Mouse (Mus musculus): ENCODE data around the gene Bmp2k. TPM values are rescaled to one million over a fixed set of nuclear protein-coding genes. Genes with fewer than 3 reads are reported as not detected.
A peak's percentile ranks its signal among the peaks of the same experiment; 100 is the strongest.

Gene Bmp2k
- 10 to 100 TPM in 2 of 3 experiments, 1 to 10 TPM in 1; 9.3 to 18.6 (median 10.8) TPM for polyA plus RNA-seq (2017; shearing (Covaris generic))

DNA sequence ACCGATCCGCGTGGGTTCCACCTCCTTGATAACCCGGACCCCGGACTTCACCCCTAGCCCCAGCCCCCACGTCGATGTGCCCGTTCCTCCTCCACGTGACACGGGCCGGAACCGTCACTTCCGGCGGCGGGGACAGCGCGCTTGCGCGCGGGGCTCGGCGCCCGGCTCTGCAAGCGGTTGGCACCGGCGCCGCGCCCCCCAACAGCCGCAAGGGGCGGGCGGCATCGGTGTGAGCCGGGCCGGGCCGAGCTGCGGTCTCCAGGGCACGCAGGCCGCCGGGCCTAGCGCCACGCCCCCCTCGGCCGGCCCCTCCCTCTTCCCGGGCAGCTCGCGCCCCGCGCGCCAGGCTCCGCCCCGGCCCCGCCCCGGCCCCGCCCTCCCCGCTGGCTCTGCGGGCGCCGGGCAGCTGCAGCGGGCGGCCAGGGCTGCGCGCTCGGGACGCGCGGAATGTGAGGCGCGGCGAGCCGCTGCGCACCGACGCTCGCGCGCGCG lies at the start of gene Bmp2k:
TSS of gene Bmp2k (plus strand) at position 380 of the 492 bp plus-strand sequence.
- ATAC-seq, result peak; percentile 65

DNA sequence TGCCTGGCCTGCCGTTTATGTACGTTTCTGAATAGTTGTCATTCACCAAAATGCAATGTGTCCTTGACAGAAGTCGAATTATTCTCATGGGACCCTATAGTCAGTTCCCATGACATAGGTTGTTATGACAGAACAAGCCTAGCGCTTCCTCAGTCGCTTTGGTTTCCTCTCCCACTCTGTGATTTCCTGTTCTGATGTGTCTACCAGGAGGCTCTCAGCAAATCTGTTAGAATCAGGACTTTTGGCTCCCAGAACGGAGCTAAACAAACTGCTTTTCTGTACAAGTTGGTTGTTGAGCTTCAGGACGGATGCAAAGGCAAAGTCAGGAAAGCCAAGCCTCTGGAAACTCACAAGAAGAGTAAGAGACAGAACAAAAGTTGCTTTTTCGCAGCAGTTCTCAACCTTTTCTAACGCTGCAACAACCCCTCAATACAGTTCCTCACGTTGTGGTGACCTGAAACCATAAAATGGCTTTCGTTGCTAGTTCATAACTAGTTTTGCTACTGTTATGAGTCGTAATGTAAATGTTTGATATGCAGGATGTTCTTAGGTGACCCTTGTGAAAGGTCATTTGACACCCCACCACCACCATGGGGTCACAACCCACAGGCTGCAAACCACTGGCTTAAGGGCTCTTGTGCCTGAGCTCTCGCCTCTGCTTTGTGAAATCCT lies 48.5 kb upstream of the Bmp2k start:
- ATAC-seq, result peak; percentile 85

DNA sequence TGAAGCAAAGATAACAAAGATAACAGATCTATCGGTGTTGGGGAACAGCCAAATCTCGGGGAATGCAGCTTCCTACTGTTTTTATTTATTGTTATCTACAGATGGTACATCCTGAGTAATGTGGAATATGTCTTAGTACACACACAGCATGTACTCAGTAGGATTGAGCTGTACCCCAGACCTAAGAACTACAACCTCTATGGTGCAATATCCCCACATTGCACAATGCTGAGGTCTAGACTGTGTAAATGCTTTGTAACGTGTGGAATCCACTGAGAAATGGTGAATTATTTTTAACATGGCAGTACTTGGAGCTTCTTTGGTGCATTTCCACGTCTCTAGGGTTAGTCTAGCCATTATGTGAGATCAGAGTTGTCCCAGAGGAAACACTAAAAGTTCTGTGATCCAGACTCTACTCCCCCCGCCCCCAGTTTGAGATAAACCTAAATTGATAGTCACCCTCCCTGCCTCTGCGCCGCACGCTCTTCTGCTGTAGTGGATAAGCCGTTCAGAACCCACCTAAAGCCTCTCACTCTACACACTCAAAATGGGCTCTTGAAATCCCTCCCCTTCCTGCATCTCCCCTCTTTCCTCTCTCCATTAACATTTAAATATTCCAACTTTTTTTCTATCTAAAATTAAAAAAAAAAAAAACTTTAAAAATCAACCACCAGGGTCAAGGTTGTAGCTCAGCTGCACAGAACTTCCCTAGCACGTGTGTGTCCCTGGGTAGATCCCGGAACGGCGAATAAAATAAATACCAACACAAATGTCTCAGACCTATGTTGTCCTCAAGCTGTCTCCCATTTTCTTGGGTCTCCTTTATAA lies 47.4 kb upstream of the Bmp2k start:
- no peak for ATAC-seq

DNA sequence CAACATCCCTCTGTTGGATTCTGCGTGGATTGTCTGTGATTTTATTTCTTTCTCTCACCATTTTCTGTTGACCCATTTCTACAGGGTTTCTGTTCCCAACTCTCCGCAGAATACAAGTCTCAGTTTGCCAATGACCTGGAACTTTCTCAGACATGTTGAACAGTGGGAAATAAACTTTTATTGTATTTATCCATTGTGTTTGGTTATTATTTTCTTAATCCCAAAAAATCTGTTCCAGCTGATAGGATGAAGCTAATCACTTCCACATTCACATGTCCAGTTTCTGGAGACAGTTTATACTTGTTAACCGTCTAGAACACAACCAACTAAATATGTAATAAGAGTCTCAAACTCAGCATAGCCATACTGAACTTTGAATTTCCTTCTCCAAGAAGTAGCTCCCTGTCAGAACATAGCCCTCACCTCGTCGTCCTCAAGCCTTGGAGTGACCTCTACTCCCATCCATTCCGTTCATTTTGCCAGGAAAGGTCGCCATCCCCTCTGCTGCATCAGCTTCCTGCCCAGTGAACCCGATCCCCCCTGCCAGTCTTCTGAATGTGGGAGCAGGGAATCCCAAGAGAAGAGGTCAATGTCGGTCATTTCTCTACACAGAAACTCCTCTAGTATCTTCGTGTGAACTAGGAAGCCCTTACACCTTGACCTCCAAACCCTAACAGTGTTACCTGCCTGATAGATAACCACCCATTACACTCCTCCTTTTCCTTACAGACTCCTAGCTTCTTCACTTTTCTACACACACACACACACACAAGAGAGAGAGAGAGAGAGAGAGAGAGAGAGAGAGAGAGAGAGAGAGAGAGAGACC lies 46.6 kb upstream of the Bmp2k start:
- no peak for ATAC-seq

DNA sequence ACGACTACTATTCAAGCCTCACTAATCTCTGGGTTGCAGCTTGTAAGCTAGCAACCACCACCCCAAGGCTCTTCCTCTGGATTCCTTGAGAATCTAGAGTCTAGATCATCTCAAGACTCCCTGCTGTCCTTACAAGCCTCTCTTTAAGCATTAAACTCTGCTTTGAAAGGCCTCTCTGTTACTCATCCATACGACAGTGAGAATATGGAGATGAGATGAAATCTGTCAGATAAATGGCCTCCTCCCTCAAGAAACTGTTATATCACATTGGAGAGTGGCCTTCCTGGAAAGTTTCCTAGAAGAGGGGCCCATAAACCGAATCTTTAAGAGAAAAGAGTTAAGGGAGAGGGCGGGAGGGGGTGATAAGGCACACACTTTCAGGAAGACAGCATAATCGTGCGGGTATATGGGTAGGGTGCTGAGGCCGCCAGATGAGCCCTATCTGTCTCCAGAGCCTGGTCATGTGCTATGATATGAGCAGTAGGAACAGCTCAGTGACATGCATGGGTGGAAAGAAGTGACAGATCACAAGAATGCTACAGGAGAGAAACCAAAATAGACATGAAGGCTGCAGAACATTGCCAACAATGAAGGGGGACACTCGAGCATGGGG lies 45.9 kb upstream of the Bmp2k start:
- ATAC-seq, result no peak

DNA sequence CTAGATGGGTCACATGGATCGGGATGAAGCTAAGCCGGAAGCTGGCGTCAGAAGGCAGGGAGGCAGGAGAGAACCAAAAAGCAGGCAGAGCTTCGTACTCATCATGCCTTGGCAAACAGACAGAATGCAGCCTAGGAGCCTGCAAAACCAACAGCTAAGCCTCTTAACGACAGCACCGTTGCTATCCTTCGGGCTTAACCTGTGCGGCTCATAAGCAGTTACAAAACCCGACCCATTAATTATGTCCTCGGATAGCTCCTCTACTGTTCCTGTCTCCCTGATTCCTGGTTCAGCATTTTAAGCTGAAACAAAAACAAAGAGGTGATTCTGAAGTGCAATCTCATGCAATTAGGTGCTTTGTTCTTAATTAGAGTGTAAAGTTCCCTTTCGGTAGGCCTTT lies 43.4 kb upstream of the Bmp2k start:
- ATAC-seq, result no peak

DNA sequence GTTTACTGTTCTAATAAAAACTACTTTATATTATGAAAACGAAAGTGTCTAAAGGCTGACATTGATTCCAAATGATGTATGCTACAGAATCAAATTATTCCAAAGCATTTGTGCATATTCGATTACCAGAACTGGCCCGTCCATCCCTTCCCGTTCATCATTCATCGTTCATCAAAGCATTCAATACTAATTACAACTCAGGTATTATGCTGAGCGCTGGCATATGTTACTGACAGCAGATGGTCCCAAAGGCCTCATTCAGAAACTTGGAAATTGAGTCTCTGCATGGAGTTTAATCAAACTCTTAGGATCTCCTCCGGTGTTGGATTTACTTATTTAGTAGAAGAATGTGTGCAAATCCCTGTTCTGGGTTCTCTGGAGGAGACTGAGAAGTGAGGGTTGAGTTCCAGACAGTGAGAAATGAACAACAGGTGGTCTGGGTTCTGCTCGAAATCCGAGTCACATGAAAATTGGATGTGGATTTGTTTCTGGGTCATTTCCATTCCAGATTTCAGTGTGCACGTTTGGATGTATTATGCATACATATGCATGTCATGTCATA lies 42.9 kb upstream of the Bmp2k start:
- ATAC-seq, result no peak

DNA sequence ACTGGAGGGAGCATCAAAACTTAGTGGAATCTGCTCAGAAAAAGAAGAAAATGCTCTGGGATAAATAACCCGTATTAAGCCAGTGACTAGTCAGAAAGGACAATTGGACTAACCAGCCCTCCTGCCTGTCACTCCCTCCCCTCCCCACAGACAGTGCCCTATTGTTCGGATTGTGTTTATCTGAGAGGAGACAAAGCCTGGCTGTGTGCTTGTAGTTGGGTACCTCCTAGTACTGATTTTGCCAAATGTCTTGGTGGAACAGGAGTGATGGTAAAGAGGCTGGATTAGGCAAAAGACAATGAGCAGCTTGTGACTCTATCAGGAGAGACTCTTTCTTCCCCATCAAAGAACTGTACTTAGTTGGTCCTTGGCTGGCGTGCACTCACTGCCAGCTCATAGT lies 40.6 kb upstream of the Bmp2k start:
- ATAC-seq, result no peak

DNA sequence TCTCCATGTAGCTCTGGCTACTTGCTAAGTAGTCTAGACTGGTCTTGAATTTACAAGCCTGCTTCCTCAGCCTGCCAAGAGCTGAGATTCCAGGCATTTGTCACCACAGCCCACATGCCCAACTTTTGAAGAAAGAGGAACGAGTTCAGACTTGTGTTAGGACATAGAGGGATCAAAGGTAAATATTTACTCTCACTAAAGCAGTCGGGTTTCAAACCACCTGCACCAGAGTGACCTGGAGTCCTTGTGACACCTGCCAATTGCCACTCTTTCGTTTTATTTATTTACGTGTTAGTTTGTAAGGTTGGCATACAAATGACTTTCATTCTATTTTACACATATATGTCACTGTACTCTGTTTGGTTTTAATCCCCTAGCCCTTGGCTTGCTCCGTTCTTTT lies 36.4 kb upstream of the Bmp2k start:
- no peak for ATAC-seq

DNA sequence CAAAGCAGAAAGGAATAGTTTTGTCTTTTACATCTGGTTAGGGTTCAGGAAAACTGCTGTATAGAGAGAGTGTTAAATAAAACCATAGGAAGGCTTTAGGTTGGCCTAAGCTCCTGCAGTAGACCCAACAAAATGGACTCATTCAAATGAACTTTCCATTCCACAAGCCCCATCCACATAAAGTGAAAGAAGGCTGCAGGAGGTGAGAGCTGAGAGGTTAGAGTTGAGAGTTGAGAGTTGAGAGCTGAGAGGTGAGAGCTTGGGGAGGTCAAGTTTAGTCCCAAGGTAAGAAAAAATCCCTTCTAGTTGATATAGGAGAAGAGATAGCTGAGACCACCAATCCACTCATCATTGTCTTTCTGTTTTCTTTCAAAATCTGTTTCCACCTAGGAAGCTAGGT lies 35.6 kb upstream of the Bmp2k start:
- no peak for ATAC-seq

DNA sequence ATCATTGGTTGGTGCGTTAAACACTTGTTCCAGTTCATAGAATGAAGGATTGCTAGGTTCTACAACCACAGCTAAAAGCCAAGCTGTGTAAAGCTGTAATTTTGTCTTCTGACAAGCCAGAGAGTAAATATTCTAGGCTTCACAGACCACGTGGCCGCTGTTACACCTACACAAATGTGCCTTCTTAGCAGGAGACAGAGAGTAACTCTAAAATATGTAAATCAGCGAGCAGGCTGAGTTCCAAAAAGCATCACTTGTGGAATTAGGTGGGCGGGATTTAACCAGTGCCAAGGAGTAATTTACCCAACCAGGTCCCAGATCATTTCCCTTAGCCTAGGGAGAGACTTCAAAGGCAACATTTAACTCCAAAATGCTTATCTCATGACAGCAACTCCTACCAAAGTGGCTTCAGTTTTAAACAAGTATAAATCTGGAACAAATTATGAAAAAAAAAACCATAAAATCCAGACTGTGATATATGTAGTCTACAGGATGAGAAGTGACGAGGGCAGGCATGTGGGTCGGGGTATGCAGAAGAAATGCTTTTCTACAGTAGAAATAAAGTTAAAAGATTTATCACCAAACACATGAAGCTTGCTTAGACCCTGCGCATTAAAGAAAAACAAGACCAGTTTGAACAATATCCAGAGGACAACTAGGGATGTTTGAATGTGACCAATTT lies 35.1 kb upstream of the Bmp2k start:
- ATAC-seq, result peak; percentile 34

DNA sequence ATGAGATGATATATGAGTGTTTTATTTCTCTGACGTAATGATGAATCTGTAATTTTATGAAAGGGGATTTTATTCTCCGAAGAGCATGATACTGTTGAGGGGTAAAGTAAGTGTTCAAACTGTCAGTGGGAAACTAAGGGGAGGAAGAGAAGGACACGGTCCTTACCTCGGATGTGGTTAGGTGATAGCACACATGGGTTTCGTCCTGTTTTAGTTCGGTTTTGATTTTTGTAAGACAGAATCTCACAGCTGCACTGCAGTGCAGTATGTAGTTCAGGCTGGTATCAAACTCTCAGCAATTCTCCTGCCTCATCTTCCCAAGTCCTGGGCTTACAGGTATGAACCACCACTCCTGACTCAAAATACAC lies 34.6 kb upstream of the Bmp2k start:
- ATAC-seq, result peak; percentile 75

DNA sequence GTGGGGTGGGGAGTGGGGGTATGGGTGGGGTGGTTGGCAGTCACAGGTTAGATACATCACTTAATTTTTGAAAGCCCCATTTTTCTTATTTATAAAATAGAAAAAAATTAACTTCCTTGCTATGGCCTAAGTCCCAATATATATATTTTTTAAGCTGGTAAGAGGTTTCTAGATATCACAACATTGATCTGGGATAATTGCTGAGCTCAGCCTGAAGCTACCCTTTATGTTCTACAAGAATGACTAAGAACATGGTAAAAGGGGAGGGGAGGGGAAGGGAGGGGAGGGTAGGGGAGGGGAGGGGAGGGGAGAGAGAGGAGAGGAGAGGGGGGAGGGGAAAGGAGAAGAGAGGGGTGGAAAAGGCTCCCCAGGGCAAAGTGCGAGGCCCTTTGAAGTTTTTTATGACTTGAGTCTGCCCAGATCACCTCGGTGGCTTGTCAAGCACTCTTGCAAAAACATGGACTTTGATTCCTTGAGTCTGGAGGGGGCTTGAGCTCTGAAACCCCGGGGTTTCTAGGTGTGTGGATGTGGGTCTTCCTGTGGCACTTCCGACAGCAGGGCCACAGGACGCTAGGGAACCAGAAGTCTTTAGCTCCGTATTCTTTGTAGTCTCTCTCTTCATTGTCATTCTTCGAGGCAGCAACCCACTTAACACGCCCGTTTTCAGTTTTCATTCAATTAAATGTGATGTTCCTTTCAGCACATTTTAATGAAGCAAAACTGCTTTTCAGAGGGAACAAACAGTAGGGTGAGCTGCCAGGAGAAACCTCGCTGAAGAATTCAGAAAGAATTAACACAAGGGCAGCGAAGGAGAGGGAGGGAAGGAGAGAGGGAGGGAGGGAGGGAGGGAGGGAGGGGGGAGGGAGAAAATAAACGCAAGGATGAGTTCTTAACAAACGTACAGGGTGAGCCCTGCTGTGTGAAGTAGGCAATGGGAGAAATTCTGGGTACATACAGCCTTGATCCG lies 33.1 kb upstream of the Bmp2k start:
- ATAC-seq, result peak; percentile 8

DNA sequence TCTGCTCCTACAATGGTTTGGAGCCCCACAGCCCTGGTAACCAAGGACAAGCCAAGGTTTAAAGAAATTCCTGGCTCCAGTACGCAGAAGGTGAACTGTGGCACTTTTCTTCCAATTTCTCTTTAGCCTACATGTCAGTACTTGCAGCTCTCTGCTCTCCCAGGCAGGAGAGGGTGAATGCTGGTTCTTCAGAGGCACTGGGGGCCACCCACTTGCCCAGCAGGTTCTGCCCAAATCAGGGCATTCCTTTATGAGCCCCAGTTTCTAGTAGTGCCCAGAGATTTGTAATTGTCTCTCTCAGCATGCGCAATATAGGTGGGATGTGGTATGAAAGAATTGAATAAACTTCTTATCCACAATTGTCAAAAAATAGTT lies 32.5 kb upstream of the Bmp2k start:
- no peak for ATAC-seq

DNA sequence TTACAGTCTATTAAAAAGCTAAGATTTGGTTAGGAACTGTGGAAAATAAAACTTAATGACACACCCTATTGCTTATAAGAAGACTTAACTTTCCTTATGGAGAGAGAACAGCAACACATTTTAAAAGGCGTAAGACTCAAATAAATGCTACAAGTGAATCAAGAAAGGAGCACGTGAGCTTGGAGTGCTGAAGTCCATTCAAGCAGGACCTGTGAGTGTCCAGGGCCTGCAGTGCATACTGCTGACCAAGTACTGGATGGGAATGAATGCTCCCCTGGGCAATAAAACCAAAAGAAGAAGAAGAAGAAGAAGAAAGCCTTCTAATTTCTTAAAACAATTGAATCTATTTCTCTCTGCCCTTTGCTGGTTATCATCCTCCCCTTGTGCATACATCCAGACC lies 32.0 kb upstream of the Bmp2k start:
- no peak for ATAC-seq

DNA sequence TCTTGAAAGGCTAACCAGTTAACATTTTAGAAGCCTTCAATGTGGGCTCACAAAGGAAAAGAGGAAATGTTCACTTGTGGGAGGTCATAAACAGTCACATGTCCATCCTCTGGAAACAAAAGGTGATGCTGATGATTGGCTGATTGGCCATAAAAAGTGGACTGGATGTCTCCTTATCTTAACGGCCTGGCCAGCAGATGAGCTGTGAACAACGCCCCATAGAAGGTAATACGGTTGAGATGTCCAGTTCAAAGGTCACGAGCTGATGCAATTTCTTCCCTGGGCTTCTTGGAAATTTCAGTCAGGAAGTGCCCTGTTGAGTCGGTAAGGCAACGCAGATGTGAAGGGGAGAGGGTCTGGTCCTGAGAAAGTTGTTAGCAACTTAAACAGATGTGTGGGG lies 28.9 kb upstream of the Bmp2k start:
- ATAC-seq, result no peak

DNA sequence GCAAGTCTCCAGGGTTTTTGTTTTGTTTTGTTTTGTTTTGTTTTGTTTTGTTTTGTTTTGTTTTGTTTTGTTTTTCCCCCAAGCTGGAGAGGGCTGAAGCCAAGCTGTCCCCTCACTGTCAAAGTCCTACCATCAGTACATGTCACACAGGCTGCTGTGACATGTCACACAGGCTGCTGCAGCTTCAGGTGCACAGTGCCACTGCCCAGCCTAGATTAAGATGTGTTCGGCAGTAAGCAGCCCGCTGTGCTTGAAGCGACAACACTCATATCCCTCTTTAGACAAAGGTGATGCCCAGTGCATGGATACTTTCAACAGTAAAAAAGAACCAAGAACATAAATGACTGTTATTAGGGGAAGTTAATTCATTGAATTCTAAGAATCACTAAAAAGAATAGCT lies 28.5 kb upstream of the Bmp2k start:
- ATAC-seq, result no peak

DNA sequence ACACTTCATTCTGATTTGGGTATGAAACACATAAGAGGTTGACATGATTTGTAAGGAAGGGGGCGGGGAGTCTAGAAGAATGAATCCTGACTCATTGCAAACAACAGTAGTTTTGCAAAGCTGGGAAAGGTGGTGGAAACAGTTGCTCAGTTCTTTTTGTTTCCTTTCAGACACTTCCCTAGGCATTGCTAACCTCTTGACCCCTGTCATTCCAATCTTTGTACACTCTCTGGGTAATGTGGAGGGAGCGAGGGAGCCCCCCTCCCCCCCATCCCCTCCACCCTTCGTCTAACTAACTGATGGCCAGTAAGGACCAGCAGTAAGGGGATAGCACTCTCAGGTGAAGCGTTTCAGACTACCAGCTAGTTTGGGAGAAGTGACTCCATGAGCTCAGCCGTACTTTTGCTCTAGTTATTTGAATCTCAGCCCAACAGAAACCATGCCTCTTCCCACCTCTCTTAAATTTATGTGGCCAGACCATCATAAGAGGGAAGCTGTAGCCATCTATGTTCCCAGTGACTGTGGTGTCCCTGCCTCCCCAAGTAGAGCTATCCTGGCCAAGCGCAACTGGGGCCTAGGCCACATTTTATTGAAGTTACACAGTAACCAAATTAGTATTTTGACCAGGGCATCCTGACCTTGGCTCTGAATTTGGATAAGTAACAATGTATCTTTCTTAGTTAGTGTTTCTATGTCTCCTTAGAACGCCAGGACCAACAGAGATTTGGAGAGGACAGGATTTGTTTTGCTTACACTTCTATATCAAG lies 27.6 kb upstream of the Bmp2k start:
- no peak for ATAC-seq

DNA sequence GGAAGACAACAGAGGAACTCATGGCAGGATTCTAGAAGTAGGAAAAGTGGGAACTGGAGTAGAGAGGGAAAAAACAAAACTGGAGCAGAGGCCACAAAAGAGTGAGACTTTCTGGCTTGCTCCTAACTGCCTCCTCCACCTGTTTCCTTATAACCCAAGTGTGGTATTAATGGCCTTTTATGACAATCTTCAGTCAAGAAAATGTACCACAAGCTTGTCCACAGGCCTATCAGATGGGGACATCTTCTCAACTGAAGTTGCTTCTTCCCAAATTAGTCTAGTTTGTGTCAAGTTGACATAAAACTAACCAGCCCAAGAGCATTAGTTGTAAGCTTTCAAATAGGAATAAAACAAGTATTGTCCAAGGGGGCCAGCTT lies 27.0 kb upstream of the Bmp2k start:
- no peak for ATAC-seq

All from inflammation-experienced regulatory T-cells, adult 6 months (primary cell).